Mouse (Mus musculus) heart, adult 11 months (tissue): Measurements from ENCODE around the gene Entr1.
"Not testable (repeated sequence)": the region's sequence is repeated elsewhere in the genome, so short reads cannot be mapped to it uniquely, and the experiment has no call there.

Experiments
- DNase-seq: peaks from one replicate; pipeline ENCODE4 v3.0.0; 2022

Entr1 gene

GRCm38 (mm10) chr2:26387713-26388112, 1.4 kb downstream of the Entr1 start:
- DNase-seq, result no peak

GRCm38 (mm10) chr2:26380871-26381270, 8.2 kb downstream of the Entr1 start:
- not testable (repeated sequence) for DNase-seq

- peak; percentile 98 for DNase-seq
Observed at GRCm38 (mm10) chr2:26380131-26380771, 8.9 kb downstream of the Entr1 start, which contains the start of gene Snapc4. TSS of gene Snapc4 (minus strand) at chr2:26380653.

- no peak for DNase-seq
Observed at GRCm38 (mm10) chr2:26372396-26372795, 16.7 kb downstream of the Entr1 start.

GRCm38 (mm10) chr2:26368572-26368971, 20.5 kb downstream of the Entr1 start:
- peak; percentile 98 for DNase-seq

- DNase-seq, result peak; percentile 90
Observed at GRCm38 (mm10) chr2:26367911-26368310, 21.2 kb downstream of the Entr1 start.

- peak; percentile 98 for DNase-seq
Observed at GRCm38 (mm10) chr2:26364738-26365465, 24.2 kb downstream of the Entr1 start.

- DNase-seq, result peak; percentile 90
Observed at GRCm38 (mm10) chr2:26363481-26363880, 25.6 kb downstream of the Entr1 start.

- peak; percentile 90 for DNase-seq
Observed at GRCm38 (mm10) chr2:26362991-26363390, 26.1 kb downstream of the Entr1 start.

- DNase-seq, result peak; percentile 97
Observed at GRCm38 (mm10) chr2:26360772-26361171, 28.3 kb downstream of the Entr1 start, which contains the start of gene Card9. TSS of gene Card9 (minus strand) at chr2:26360918.

- DNase-seq, result peak; percentile 98
Observed at GRCm38 (mm10) chr2:26359983-26360382, 29.1 kb downstream of the Entr1 start.

- DNase-seq, result peak; percentile 91
Observed at GRCm38 (mm10) chr2:26358667-26359320, 30.3 kb downstream of the Entr1 start.

- peak; percentile 90 for DNase-seq
Observed at GRCm38 (mm10) chr2:26357484-26357883, 31.6 kb downstream of the Entr1 start.

- peak; percentile 91 for DNase-seq
Observed at GRCm38 (mm10) chr2:26356678-26357077, 32.4 kb downstream of the Entr1 start.

- DNase-seq, result no peak
Observed at GRCm38 (mm10) chr2:26356231-26356630, 32.9 kb downstream of the Entr1 start.

GRCm38 (mm10) chr2:26354401-26354800, 34.7 kb downstream of the Entr1 start:
- DNase-seq, result peak; percentile 92

- peak; percentile 92 for DNase-seq
Observed at GRCm38 (mm10) chr2:26353066-26353980, 35.8 kb downstream of the Entr1 start.

GRCm38 (mm10) chr2:26352291-26352910, 36.7 kb downstream of the Entr1 start:
- DNase-seq, result peak; percentile 96

- DNase-seq, result peak; percentile 99
Observed at GRCm38 (mm10) chr2:26351358-26352290, 37.5 kb downstream of the Entr1 start, which contains the start of gene Dnlz. TSS of gene Dnlz (minus strand) at chr2:26352110.

- no peak for DNase-seq
Observed at GRCm38 (mm10) chr2:26348241-26348640, 40.9 kb downstream of the Entr1 start.
